Mouse (Mus musculus): Measurements from ENCODE around the gene Msl2. TPM values are rescaled to one million over a fixed set of nuclear protein-coding genes. Genes with fewer than 3 reads are reported as not detected.

Gene Msl2
- polyA plus RNA-seq, 1 experiment = 27.6 TPM

- H3K27ac ChIP-seq (ENCODE audit: insufficient read depth, low read length) = no peak overlapping the region
- WGBS = 55% methylated on average over 3 of the region's 3 CpGs
- peaks cover 14% of the 10 kb centered on the region; the same call in 1 of the 2 replicates for H3K4me1 ChIP-seq (ENCODE audit: control insufficient read depth, insufficient read depth, insufficient read length)
- H3K4me3 ChIP-seq (ENCODE audit: extremely low read depth, insufficient read depth, insufficient read length) = no peak overlapping the region
- H3K27me3 ChIP-seq (ENCODE audit: control insufficient read depth, insufficient read depth, low read length) = no peaks in the 10 kb centered on the region
- DNase-seq (ENCODE audit: low read depth in 1 of 2, low spot score in 2 of 2) = no peak
- TF ChIP-seq POLR2A (IDR thresholded peaks at IDR 0.05; ENCODE audit: low read depth, low read length) (no peak), CTCF (IDR thresholded peaks at IDR 0.05; ENCODE audit: extremely low read depth, insufficient read depth, insufficient read length, insufficient replicate concordance) (no peak)
- H3K36me3 ChIP-seq (ENCODE audit: control insufficient read depth, insufficient read depth, low read length) = peaks cover 20% of the 10 kb centered on the region
Measured at GRCm38 (mm10) chr9:101100163-101100562, 26.3 kb downstream of the Msl2 start.

DNA sequence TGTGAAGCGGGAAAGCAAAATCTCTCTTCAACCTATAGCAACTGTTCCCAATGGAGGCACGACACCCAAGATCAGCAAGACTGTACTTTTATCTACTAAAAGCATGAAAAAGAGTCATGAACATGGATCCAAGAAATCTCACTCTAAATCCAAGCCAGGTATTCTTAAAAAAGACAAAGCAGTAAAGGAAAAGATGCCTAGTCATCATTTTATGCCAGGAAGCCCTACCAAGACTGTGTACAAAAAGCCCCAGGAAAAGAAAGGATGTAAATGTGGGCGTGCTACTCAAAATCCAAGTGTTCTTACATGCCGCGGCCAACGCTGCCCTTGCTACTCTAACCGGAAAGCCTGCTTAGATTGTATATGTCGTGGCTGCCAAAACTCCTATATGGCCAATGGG, 27.6 kb downstream of the Msl2 start:
- DNase-seq (ENCODE audit: low read depth in 1 of 2, low spot score in 2 of 2) = no peak
- Histone ChIP-seq H3K27ac (ENCODE audit: insufficient read depth, low read length) (no peak overlapping the region), H3K4me3 (ENCODE audit: extremely low read depth, insufficient read depth, insufficient read length) (no peak overlapping the region), H3K4me1 (ENCODE audit: control insufficient read depth, insufficient read depth, insufficient read length) (peaks cover 14% of the 10 kb centered on the region; the same call in 1 of the 2 replicates), H3K27me3 (ENCODE audit: control insufficient read depth, insufficient read depth, low read length) (no peaks in the 10 kb centered on the region), H3K36me3 (ENCODE audit: control insufficient read depth, insufficient read depth, low read length) (peaks cover 19% of the 10 kb centered on the region)
- no peak for TF ChIP-seq CTCF (IDR thresholded peaks at IDR 0.05; ENCODE audit: extremely low read depth, insufficient read depth, insufficient read length, insufficient replicate concordance)
- TF ChIP-seq POLR2A (IDR thresholded peaks at IDR 0.05; ENCODE audit: low read depth, low read length) = no peak
- WGBS = 93% methylated on average over 8 of the region's 8 CpGs

GRCm38 (mm10) chr9:101102288-101102687, 28.4 kb downstream of the Msl2 start:
- H3K27ac ChIP-seq (ENCODE audit: insufficient read depth, low read length) = no peak overlapping the region
- TF ChIP-seq POLR2A (IDR thresholded peaks at IDR 0.05; ENCODE audit: low read depth, low read length) = no peak
- TF ChIP-seq CTCF (IDR thresholded peaks at IDR 0.05; ENCODE audit: extremely low read depth, insufficient read depth, insufficient read length, insufficient replicate concordance) = no peak
- no peak for DNase-seq (ENCODE audit: low read depth in 1 of 2, low spot score in 2 of 2)
- H3K27me3 ChIP-seq (ENCODE audit: control insufficient read depth, insufficient read depth, low read length) = no peaks in the 10 kb centered on the region
- H3K4me3 ChIP-seq (ENCODE audit: extremely low read depth, insufficient read depth, insufficient read length) = no peak overlapping the region
- peaks cover 19% of the 10 kb centered on the region for H3K36me3 ChIP-seq (ENCODE audit: control insufficient read depth, insufficient read depth, low read length)
- H3K4me1 ChIP-seq (ENCODE audit: control insufficient read depth, insufficient read depth, insufficient read length) = peaks cover 14% of the 10 kb centered on the region; the same call in 1 of the 2 replicates
- 94% methylated on average over 3 of the region's 3 CpGs for WGBS

- Histone ChIP-seq H3K27ac (ENCODE audit: insufficient read depth, low read length) (no peak overlapping the region), H3K4me1 (ENCODE audit: control insufficient read depth, insufficient read depth, insufficient read length) (no peaks in the 10 kb centered on the region), H3K4me3 (ENCODE audit: extremely low read depth, insufficient read depth, insufficient read length) (no peak overlapping the region), H3K36me3 (ENCODE audit: control insufficient read depth, insufficient read depth, low read length) (peaks cover 19% of the 10 kb centered on the region), H3K27me3 (ENCODE audit: control insufficient read depth, insufficient read depth, low read length) (no peaks in the 10 kb centered on the region)
- WGBS = 94% methylated on average over 11 of the region's 11 CpGs
- TF ChIP-seq CTCF (IDR thresholded peaks at IDR 0.05; ENCODE audit: extremely low read depth, insufficient read depth, insufficient read length, insufficient replicate concordance) (no peak), POLR2A (IDR thresholded peaks at IDR 0.05; ENCODE audit: low read depth, low read length) (no peak)
- no peak for DNase-seq (ENCODE audit: low read depth in 1 of 2, low spot score in 2 of 2)
Measured at GRCm38 (mm10) chr9:101104931-101105330, 31.0 kb downstream of the Msl2 start.

GRCm38 (mm10) chr9:101105735-101106134, 31.8 kb downstream of the Msl2 start:
- no peak for TF ChIP-seq POLR2A (IDR thresholded peaks at IDR 0.05; ENCODE audit: low read depth, low read length)
- no peak for TF ChIP-seq CTCF (IDR thresholded peaks at IDR 0.05; ENCODE audit: extremely low read depth, insufficient read depth, insufficient read length, insufficient replicate concordance)
- Histone ChIP-seq H3K4me1 (ENCODE audit: control insufficient read depth, insufficient read depth, insufficient read length) (no peaks in the 10 kb centered on the region), H3K27ac (ENCODE audit: insufficient read depth, low read length) (no peak overlapping the region), H3K27me3 (ENCODE audit: control insufficient read depth, insufficient read depth, low read length) (no peaks in the 10 kb centered on the region), H3K4me3 (ENCODE audit: extremely low read depth, insufficient read depth, insufficient read length) (no peak overlapping the region), H3K36me3 (ENCODE audit: control insufficient read depth, insufficient read depth, low read length) (peaks cover 16% of the 10 kb centered on the region)
- DNase-seq (ENCODE audit: low read depth in 1 of 2, low spot score in 2 of 2) = no peak
- WGBS = 96% methylated on average over 6 of the region's 6 CpGs

- no peak overlapping the region for H3K27ac ChIP-seq (ENCODE audit: insufficient read depth, low read length)
- H3K4me1 ChIP-seq (ENCODE audit: control insufficient read depth, insufficient read depth, insufficient read length) = no peaks in the 10 kb centered on the region
- 89% methylated on average over 3 of the region's 3 CpGs for WGBS
- H3K27me3 ChIP-seq (ENCODE audit: control insufficient read depth, insufficient read depth, low read length) = no peaks in the 10 kb centered on the region
- H3K36me3 ChIP-seq (ENCODE audit: control insufficient read depth, insufficient read depth, low read length) = peaks cover 5% of the 10 kb centered on the region
- TF ChIP-seq CTCF (IDR thresholded peaks at IDR 0.05; ENCODE audit: extremely low read depth, insufficient read depth, insufficient read length, insufficient replicate concordance) (no peak), POLR2A (IDR thresholded peaks at IDR 0.05; ENCODE audit: low read depth, low read length) (no peak)
- no peak for DNase-seq (ENCODE audit: low read depth in 1 of 2, low spot score in 2 of 2)
- no peak overlapping the region for H3K4me3 ChIP-seq (ENCODE audit: extremely low read depth, insufficient read depth, insufficient read length)
Measured at GRCm38 (mm10) chr9:101107386-101107785, 33.5 kb downstream of the Msl2 start.

GRCm38 (mm10) chr9:101110013-101110412, 36.1 kb downstream of the Msl2 start:
- Histone ChIP-seq H3K36me3 (ENCODE audit: control insufficient read depth, insufficient read depth, low read length) (peaks cover under 1% of the 10 kb centered on the region), H3K27me3 (ENCODE audit: control insufficient read depth, insufficient read depth, low read length) (no peaks in the 10 kb centered on the region), H3K27ac (ENCODE audit: insufficient read depth, low read length) (no peak overlapping the region), H3K4me3 (ENCODE audit: extremely low read depth, insufficient read depth, insufficient read length) (no peak overlapping the region), H3K4me1 (ENCODE audit: control insufficient read depth, insufficient read depth, insufficient read length) (no peaks in the 10 kb centered on the region)
- no peak for TF ChIP-seq CTCF (IDR thresholded peaks at IDR 0.05; ENCODE audit: extremely low read depth, insufficient read depth, insufficient read length, insufficient replicate concordance)
- no peak for TF ChIP-seq POLR2A (IDR thresholded peaks at IDR 0.05; ENCODE audit: low read depth, low read length)
- DNase-seq (ENCODE audit: low read depth in 1 of 2, low spot score in 2 of 2) = no peak
- 83% methylated on average over 3 of the region's 3 CpGs for WGBS

Measured in spleen, adult 2 months (tissue).